Mouse (Mus musculus) cortical plate, adult 2 months (tissue): ENCODE results near the gene Cd276.

ENCODE experiments used
- CTCF ChIP-seq: fragments of 200-500 bp; IDR thresholded peaks from 2 replicates; pipeline ENCODE4 v1.5.1; 2011; ENCODE audit warnings: mild to moderate bottlenecking, control low read depth, low read length; ENCODE audit not compliant: insufficient read depth; ENCODE audit errors: extremely low read depth
- POLR2A ChIP-seq: fragments of 200-500 bp; IDR thresholded peaks from 2 replicates; pipeline ENCODE4 v1.6.1; 2011; ENCODE audit warnings: mild to moderate bottlenecking, low read length, control low read depth; ENCODE audit not compliant: insufficient read depth; ENCODE audit errors: extremely low read depth

GRCm38 (mm10) chr9:58519953-58520352 is 35.3 kb downstream of the Cd276 start:
- no peak for TF ChIP-seq CTCF
- no peak for TF ChIP-seq POLR2A
